Mouse (Mus musculus) adrenal gland, postnatal 4 days (tissue): ENCODE measurements around the gene Mall. TPM values are rescaled to one million over a fixed set of nuclear protein-coding genes. Genes with fewer than 3 reads are reported as not detected.

ENCODE experiments used
- DNase-seq, 2 experiments: peaks; one replicate each; pipeline ENCODE4 v3.0.0; 2021 to 2022; ENCODE audit warnings: low spot score in 2 of 2, mixed read lengths in 2 of 2
- total RNA-seq, 2 experiments: library from RNA; stranded (reverse); gene quantifications; 2 replicates each; pipeline ENCODE4 v1.2.3; 2021

Mall gene
- total RNA-seq, 2 experiments from 2014 or later: 3.1 to 3.5 TPM

DNA sequence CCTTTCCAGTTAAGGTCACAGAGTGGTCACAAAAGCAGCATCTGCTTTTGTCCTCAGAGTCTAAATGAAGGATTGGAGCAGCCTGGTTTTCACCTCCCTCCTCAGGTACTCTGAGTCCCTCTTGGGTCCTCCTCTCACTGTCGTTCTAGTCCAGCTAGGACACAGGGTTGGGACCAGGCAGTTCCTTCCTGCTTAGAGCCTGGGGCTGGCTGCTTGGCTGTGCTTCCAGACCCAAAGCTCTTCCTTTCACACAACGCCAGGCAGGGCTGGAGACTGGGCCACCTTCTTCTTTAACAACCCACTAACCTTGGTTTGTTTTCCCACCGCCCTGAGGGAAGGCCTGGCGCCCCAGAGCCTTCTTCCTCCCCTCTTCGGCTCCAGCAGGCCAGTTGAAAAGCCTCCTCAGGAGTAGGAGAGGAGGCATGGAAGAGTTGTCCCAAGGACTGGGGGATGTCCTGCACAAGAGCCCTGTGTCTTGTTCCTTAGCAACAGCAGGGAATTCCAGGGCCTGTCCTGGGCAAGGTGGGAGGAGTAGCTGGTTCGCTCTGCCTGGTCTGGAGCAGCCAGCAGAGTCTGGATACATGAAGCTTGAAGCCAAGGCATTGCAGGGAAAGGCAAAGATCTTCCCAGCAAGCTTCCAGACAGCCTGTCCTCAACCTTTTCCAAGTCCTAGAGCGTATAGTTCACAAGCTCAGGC is 717 bp upstream of the Mall start:
- DNase-seq: no peak

DNA sequence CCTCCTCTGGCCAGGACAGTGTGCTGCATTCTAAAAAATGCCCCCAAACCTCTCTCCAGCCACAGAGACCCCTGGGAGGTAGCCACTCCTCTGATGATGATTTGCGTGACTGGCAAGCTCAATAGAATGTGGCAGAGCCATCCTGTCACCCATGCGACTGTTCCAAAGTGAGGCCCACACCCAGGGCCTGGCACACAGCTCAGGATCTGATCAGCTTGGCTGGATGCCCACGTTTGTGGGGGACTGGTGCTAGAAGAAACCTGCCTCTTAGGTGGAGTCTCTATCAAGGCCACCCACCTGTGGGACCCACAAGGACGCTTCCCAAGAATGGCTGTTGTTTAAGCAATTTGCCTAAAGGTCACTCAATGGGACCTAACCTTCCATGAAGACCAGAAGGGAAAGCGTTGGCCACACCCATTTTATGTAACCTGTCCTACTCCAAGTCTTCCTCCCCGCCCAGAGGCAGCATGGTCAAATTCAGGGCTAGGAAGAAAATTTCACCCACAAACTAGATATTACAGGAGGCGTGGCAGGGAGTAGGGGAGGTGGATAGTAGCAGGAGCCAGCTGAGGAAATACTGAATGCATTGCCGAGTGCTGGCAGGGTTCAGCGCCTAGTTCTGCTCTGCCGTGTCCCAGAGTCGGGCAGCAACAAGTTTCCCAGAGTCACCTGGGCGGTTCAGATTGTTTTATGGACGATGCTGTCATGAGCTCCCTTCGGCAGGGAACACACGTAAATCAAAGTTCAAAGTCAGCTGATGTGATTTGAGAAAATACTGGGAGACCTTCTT is 876 bp downstream of the Mall start:
- DNase-seq: no peak

DNA sequence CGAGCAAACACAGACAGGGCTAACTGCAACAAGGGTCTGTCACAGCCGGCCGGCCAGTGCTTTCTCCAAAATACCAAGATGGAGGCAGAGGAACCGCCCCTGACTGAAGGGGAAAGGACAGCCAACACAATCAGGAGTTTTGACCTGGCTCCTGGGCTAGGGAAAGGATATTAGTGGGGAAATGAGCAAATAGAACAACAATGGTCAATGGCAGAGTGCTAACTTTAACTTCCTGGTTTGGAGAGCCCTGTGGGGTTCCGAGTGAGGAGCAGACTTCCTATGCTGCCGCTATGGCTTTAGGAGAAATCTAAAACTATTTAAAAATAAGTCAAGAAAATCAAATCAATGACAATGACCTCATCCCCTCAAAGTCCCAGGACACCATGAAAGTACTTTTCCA is 1.6 kb downstream of the Mall start:
- no peak for DNase-seq

DNA sequence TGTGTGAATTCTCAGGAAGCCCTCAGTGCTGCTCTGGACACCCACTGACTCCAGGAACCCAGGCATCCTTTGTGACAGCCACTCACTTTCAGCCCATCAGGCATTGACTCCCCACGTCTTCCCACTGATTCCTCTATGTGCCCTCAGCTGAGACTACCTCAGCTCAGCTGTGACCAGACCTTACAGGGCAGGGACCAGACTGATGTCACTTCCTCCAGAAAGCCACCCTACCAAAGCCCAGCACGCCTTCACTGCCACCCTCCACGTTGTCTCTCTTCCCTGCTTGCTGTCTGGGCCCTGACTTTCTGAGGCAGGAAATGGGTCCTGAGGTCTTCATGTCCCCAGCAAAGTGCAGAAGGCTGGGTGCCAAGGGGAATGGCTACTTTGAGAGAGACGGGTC is 6.5 kb downstream of the Mall start:
- no peak for DNase-seq

DNA sequence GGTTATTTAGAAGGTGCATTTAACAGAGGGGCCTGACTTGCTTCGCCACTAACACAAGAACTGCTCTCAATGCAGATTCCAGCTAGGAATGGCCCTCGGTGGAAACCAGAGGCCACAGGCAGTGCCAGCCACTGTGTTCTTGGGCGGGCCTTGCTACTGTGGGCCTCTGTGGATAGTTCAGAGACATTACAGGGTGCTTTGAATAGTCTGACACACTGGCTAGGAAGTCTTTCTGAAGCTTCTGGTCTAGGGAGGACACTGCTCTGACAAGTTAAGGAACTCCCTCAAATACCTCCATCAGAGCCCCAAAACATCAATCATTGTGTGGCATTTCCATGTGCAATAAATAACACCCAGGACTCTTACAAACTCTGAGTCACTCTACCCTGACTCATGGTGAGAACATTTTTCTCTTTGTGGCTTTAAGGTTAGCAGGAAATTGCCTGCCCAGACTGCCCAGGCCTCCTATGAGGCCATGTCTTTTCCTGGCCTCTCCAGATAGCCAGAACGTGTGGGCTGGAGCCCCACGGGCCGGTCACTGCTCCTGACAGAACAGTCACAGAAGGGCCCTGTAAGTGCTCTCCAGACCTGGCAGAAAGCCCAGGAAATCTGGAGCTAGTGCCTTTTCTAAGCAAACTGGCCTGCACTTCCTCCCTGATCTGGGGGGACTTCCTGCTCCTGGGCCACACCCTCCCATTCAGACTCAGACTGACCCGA is 7.4 kb downstream of the Mall start:
- DNase-seq: peak in 1 of 2 experiments; percentile 47

DNA sequence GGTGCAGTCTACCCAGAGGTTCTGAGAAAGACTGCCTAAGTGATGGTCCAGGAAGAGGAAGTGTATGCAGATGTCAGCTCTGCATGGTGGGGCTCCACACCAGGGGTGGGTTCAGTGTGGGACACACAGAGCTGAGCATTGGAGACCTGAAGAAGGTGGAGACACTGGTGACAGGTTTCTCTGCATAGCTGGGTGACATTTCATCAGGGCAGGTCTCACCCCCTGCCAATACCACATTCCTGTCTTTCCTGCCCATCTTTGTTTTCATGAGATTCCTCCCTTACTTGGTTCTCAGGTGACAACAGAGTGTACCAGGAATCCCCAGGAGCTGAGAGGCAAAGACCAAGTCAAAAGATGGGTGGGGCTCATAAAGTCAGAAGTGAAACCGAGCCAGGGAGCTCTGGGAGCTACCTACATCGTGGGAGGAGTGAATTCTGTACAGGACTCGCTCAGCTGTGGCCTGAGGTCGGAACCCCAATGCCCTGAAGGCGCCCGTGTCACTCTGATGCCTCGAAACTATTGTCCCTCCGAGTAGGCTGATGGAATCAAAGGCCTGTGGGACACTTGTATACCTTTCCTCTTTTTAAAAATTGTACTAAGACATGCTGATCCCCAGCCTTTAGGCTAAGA is 10.8 kb downstream of the Mall start:
- no peak for DNase-seq

DNA sequence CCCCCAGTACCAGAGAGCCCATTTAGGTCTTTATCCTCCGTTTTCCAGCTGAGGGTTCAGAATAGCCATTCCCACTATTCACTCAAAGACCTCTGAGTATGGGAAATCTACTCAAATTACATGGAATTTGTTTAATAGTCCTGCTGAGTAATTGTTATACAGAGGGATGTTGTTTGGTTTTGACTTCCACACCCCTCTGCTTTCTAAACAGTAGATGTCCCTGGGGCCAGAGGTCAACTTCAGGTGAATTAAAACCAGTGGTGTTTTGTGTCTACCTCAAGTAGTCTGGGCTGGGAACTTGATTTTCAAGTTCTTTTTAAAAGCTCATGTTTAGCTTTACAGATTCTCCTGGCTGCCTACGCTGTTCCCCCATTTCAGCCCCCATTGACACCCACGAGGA is 15.0 kb downstream of the Mall start:
- DNase-seq: no peak

DNA sequence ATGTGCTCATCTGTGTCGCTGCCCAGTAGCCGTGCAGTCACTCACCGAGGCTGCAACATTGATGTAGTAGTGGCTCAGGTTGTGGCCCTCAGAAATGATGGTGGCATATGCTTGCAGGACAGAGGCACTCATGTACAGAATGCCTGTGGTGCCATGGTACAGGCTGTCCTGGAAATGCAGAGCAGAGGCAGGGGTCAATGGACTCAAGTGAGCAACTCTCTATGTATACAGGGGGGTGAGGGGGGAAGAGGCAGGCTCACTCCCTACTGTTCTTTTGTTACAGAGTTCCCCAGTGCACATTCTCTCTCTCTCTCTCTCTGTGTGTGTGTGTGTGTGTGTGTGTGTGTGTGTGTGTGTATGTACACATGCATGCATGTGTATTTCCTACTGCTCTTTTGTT is 20.9 kb downstream of the Mall start:
- DNase-seq: no peak

DNA sequence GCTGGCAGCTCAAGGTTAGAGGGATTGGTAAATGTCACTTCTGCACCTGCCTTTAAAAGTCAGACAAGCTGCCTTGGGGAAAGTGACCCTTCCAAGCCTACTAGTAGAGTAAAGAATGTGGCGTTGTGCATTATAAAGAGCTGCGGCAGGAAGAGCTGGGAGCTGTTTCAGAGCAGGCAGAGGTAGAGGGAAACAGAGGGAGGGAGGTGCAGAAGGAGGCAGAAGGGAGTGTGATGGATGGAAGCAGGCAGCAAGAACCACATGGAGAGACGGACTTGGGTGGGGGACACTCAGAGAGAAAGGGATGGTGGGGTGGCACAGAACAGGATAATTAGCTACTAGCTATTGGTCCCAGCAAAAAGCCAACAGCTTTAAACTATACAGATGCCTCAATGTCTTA is 21.7 kb downstream of the Mall start:
- DNase-seq: no peak

DNA sequence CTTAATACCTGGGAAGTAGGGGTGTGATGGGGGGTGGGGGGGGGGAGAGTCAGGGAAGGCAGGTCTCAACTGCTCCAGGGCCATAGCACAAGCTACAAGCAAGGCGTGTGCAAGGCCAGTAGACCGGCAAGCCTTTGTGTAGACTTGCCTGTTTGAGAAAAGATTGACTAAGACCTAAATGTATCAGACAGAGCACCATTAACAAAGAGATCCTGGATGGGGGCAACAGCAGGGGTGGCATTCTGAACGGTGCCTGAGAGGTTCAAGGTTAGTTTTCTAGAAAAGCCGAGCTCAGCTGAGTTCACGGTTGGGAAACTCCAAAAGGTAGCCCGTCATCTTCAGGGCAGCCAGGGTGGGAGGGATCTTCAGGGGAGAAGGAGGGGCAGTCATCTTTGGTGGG is 24.5 kb downstream of the Mall start:
- no peak for DNase-seq

DNA sequence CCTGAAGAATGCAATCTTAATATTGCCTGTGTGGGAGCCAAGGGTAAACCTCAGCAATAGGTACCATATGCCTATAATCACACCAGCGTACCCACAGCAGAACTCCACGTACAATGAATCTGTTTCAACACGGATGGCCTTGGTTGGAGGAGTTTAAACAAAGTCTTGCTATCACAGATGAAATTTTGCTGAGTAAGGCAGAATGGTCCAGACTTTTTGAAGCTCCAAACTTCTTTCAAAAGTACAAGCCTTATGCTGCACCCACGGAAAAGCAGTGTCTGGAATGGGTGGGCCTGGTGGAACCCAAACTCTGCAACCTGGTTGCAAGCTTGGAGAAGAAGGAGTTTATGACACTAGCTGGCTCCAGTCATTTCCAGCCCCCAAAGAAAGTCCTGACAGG is 40.5 kb downstream of the Mall start:
- no peak for DNase-seq

DNA sequence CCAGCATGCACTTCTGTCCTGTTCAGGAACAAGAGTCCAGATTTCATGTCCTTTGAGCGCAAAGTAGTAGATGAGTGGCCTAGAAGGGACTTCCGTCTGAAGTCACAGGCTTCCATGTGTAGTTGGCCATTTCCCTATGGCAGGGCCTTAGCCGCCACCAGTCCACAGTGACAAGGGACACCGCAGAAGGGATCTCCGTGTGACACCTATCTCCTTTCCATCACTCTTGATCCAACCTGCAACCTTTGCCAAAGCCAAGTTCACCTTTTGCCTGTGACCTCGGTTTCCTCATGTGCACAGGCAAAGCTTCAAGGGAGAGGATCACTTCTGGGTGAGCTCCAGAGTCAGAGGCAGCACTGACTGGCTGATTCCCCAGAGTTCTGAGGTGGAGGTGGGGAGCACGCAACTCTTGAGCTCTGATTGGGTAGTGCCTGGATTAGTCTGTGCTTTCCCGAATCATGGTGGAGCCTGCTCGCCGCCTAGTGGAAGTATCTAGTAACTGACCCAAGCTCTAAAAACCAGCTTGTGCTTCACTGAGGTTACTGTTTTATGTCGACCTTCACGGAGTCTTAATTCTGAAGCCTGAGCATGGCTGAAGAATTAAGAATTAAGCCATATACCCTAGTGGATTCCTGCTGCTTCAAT is 45.9 kb downstream of the Mall start:
- peak in 1 of 2 experiments; percentile 51 for DNase-seq

DNA sequence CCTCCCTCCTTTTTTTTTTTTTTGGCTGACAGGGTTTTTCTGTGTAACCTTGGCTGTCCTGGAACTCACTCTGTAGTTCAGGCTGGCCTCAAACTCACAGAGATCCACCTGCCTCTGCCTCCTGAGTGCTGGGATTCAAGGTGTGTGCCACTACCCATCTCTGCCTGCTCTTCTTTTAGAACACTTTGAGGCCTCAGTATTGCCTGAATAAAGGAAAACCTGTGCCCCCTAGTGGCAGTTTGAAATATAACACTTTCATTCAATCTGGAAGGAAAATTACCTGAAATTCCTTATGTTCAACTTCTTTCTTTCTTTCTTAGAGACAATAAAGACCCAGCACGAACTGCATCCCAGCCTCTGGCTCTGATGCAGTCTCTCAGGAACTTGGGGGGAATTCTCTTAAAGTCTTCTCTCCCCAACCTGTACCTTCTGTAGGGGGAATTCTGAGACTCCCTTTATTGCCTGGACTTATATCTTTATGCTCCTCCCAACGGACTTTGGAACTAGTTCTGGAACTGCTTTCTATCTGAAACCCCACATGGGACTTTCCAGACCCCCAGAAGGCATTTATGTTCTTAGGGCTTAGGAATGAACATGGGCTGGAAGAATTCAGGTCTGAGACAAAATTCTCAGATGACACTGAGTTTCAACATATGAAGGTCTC is 61.8 kb downstream of the Mall start:
- DNase-seq: no peak

DNA sequence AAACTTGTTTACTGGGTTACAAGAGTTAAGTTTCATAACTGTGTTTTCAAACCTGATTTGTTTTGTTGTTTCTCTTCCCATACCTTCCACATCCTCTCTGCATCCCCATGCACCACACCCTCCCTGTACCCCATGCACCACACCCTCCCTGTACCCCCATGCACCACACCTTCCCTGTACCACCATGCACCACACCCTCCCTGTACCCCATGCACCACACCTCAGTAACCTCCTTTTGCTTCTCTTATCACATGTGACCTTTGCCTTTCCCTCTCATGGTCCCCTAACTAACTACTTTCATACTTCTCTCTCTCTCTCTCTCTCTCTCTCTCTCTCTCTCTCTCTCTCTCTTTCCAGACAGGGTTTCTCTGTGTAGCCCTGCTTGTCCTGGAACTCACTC is 62.7 kb downstream of the Mall start:
- DNase-seq: no peak

DNA sequence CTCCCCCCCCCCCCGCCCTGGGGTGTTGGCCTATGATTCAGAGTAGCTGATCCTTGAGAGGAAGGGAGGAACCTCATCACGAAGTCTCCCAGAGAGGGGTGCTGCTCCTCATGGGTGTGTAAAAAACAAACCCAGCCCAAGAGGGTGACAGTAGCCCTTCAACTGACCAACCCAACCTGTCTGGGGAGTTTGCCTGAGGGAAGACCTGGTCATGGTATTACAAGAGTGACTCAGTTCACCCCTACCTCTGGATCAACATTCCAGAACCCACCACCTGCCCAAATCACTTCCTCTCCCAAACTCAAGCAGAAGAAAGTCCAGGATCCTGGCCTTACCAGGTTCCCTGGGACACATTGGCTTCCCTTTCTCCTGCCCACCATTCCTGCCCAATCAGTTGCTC is 67.0 kb downstream of the Mall start:
- no peak for DNase-seq

DNA sequence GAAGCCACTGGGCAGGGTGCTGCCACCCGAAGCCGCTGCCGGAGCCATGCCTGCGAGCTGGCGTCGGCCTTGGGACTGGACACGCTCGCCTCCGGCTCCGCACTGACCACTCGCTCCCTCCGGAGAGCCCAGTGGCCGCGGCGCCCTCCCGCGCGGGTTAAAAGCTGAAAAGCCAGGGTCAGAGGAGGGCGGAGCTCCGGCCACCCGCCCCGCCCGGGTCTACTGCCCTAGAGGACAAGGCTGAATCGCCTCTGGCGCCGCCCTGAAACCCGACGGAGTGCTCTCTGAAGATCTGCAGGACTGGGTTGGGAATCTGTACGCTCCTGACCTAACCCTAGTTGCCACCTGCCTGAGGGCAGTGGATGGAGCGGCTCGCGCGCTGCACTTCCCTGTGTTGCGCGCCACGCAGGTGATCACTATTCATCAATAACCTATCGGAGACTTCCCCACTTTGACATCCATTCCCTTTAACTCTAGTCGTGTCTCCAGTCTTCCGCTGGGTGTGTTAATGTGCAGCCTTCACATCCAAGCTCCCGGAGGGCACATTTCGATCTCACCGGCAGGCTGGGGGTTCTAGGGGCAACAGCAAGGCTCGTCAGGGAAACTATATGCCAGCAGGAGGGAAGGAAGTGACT is 73.5 kb downstream of the Mall start, which contains the start of gene Mal:
TSS of gene Mal (minus strand) at position 610 of the 635 bp plus-strand sequence.
- DNase-seq: peak; percentile 26 to 53

DNA sequence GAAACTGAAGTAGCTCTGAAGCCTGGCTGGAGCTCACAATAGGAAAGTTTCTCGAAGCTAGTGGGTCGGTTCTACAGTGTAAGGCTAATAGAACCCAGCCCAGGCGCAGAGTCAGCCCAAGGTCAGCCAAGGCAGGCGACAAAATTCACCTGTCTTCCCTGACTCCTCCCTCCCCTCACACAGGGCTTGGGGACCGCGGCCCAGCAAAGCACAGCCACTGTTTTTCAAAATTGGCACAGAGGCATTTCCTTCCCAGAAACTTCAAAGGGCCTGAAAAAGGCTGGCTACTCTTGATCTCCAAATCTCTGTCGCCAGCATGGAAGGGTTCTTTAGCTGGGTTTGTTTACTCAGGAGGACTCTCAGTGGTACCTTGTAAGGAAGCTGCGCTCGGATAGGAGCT is 74.3 kb downstream of the Mall start:
- DNase-seq: no peak

DNA sequence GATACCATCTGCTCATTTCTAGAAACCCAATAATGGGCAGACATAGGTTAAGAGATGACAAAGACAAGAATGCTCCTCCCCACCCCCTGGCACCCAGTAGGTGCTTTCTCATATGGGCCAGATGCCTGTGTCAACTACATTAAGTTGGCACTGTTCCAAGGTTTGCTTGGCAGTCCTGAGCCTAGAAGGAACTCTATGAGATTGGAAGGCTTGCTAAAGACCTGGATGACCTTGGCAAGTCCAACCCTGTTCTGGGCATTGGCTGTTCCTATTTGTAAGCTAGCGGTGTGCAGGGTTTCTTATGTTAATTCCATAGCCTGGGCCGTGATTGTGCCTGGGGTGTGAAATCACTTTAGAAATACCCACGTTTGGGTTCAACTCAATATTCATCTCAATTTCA is 74.9 kb downstream of the Mall start:
- no peak for DNase-seq
